Mouse (Mus musculus) ES-E14 (cell line): Measurements from ENCODE around the gene Pbrm1. TPM values are rescaled to one million over a fixed set of nuclear protein-coding genes. Genes with fewer than 3 reads are reported as not detected.

ENCODE experiments used
- DNase-seq: peaks from one replicate; pipeline ENCODE4 v3.0.0-alpha.2; 2013; ENCODE audit warnings: low read depth, low spot score
- H3K27ac ChIP-seq: 2 replicates; pipeline ENCODE4 v1.5.1; 2012; ENCODE audit warnings: low read depth, mild to moderate bottlenecking, low read length, moderate library complexity, mixed read lengths; ENCODE audit not compliant: poor library complexity, insufficient read depth, severe bottlenecking
- H3K36me3 ChIP-seq: 2 replicates; pipeline ENCODE4 v1.6.1; 2012; ENCODE audit warnings: mild to moderate bottlenecking, low read length, moderate library complexity, mixed read lengths; ENCODE audit not compliant: control insufficient read depth, poor library complexity, insufficient read depth, severe bottlenecking
- H3K4me1 ChIP-seq, 2 experiments: fragments of 150-350 bp in 1 of 2; sonication (generic) in 1 of 2; 2 replicates each; pipeline ENCODE4 v1.6.1; 2012; ENCODE audit warnings: low read length in 2 of 2, mild to moderate bottlenecking in 1 of 2, mixed read lengths in 1 of 2; ENCODE audit not compliant: control insufficient read depth in 2 of 2, insufficient read depth in 2 of 2, poor library complexity in 1 of 2
- H3K4me3 ChIP-seq, 2 experiments: fragments of 150-350 bp in 1 of 2; sonication (generic) in 1 of 2; 2 replicates each; pipeline ENCODE4 v1.5.1; 2012; ENCODE audit warnings: low read length in 2 of 2, low read depth in 1 of 2, mild to moderate bottlenecking in 1 of 2, mixed read lengths in 1 of 2; ENCODE audit not compliant: insufficient read depth in 1 of 2, poor library complexity in 1 of 2, severe bottlenecking in 1 of 2
- H3K9ac ChIP-seq: 2 replicates; pipeline ENCODE4 v1.6.1; 2012; ENCODE audit warnings: low read depth, mild to moderate bottlenecking, low read length, mixed read lengths; ENCODE audit not compliant: poor library complexity, insufficient read depth, severe bottlenecking
- H3K9me3 ChIP-seq: fragments of 150-350 bp; sonication (generic); 2 replicates; pipeline ENCODE4 v1.6.1; 2012; ENCODE audit warnings: low read depth, mild to moderate bottlenecking, low read length; ENCODE audit not compliant: control insufficient read depth, insufficient read depth
- CHD2 ChIP-seq: IDR thresholded peaks from 2 replicates; pipeline ENCODE4 v1.6.1; 2014; ENCODE audit warnings: mild to moderate bottlenecking, low read depth, low read length, inconsistent platforms
- HCFC1 ChIP-seq: IDR thresholded peaks from 2 replicates; pipeline ENCODE4 v1.6.1; 2012; ENCODE audit warnings: low read length, inconsistent platforms, borderline replicate concordance; ENCODE audit not compliant: insufficient read depth
- MAFK ChIP-seq: IDR thresholded peaks from 2 replicates; pipeline ENCODE4 v1.6.1; 2014; ENCODE audit warnings: mild to moderate bottlenecking, low read depth, low read length, inconsistent platforms; ENCODE audit not compliant: insufficient read depth
- ZC3H11A ChIP-seq: IDR thresholded peaks from 2 replicates; pipeline ENCODE4 v1.6.1; 2012; ENCODE audit warnings: low read depth, mild to moderate bottlenecking, inconsistent platforms, low read length, borderline replicate concordance
- ZNF384 ChIP-seq: IDR thresholded peaks from 2 replicates; pipeline ENCODE4 v1.6.1; 2012; ENCODE audit warnings: low read depth, low read length, inconsistent platforms
- in situ Hi-C, 2 experiments: fragments of 600-800 bp; cut with MboI; formaldehyde crosslinking; loops; one replicate each; pipeline ENCODE4 v1.15.1; 2025; ENCODE audit warnings: low sequenced_read_pairs in 2 of 2, inconsistent platforms in 1 of 2; ENCODE audit not compliant: unreplicated experiment in 2 of 2
- total RNA-seq: library from RNA; depleted of rRNA; stranded (reverse); fragments of 300-350 nt; gene quantifications from 2 replicates; pipeline ENCODE4 v1.2.3, GENCODE M21; 2012

Gene Pbrm1
- total RNA-seq, 1 experiment = 58.9 TPM

DNA sequence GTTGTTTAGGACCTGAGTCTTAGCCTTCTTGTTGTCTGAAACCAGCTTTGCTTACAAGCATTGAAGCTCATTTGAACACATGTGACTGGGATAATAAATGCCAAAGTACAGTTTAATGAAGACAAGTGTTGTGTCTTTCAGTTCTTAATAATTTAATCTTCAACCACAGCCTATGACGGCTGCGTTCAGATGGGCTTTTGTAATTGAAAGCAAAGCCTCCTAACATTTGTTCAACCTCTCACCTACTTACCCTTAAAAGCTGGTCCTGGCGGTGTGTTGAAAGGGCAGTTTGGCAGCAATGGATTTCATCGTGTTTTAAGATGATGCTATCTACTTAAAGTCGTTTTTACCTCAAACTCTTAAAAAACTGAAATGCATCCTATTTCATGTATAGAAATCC lies 93.2 kb downstream of the Pbrm1 start:
- H3K36me3 ChIP-seq = peaks cover 16% of the 10 kb centered on the region
- in situ Hi-C loops = no loop called here

DNA sequence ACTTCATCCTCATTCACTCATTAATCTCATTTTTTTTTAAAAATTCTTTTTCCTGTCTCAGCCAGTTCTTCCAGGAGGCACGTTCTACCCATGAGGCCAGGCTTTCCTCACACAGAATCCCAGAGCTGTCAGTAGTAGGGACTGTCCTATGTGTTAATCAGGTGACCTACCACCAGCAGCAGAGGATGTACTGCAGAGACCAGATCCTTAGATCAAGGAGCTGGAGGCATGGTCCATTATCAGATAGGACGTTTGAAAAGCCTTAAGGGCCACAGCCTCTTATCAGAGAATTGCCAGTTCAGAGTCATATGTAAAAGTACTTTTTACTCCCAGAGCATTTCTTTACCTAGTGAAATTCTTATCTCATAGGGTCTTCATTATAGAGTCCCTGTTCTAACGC lies 95.1 kb downstream of the Pbrm1 start:
- TF ChIP-seq CHD2 (no peak), ZC3H11A (no peak), HCFC1 (no peak), ZNF384 (no peak), MAFK (no peak)

More for the DNA sequence above, 93.2 kb downstream of the Pbrm1 start:
- H3K4me3 ChIP-seq = no peak overlapping the region
- no peak overlapping the region for H3K27ac ChIP-seq
- TF ChIP-seq ZC3H11A (no peak), HCFC1 (no peak), MAFK (no peak), ZNF384 (no peak), CHD2 (no peak)
- no peak for DNase-seq
- no peaks in the 10 kb centered on the region for H3K9me3 ChIP-seq
- H3K4me1 ChIP-seq = no peaks in the 10 kb centered on the region
- H3K9ac ChIP-seq = no peak overlapping the region

DNA sequence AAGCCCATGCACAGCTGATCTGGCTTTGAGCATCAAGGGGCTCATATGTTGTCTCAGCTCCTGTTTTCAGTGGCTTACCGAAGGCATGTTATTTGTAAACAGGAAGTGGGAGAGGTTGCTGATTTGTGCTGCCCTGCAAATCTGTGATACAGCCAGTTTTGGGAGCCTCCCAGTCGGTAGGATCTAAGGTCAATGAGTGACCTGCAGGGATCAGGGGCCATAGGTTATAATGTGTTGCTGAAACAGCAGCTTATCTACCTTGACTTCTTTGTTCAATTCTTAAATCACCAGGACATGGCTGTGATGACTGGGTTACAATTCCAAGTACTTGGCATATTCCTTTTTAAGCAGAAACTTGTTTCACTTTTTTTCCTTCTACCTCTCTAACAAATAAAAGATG lies 96.6 kb downstream of the Pbrm1 start:
- Histone ChIP-seq H3K36me3 (peaks cover 9% of the 10 kb centered on the region), H3K4me3 (no peak overlapping the region), H3K9me3 (no peaks in the 10 kb centered on the region), H3K4me1 (no peaks in the 10 kb centered on the region), H3K9ac (no peak overlapping the region), H3K27ac (no peak overlapping the region)
- no peak for DNase-seq
- TF ChIP-seq CHD2 = no peak
- no peak for TF ChIP-seq ZC3H11A
- TF ChIP-seq MAFK = no peak
- in situ Hi-C loops = no loop called here

More for the DNA sequence above, 95.1 kb downstream of the Pbrm1 start:
- H3K4me3 ChIP-seq = no peak overlapping the region
- no peak overlapping the region; the same call in 1 of the 2 replicates for H3K9ac ChIP-seq
- H3K36me3 ChIP-seq = peaks cover 17% of the 10 kb centered on the region
- no peaks in the 10 kb centered on the region for H3K4me1 ChIP-seq
- in situ Hi-C loops = no loop called here
- DNase-seq = no peak
- H3K27ac ChIP-seq = no peak overlapping the region
- no peaks in the 10 kb centered on the region for H3K9me3 ChIP-seq

DNA sequence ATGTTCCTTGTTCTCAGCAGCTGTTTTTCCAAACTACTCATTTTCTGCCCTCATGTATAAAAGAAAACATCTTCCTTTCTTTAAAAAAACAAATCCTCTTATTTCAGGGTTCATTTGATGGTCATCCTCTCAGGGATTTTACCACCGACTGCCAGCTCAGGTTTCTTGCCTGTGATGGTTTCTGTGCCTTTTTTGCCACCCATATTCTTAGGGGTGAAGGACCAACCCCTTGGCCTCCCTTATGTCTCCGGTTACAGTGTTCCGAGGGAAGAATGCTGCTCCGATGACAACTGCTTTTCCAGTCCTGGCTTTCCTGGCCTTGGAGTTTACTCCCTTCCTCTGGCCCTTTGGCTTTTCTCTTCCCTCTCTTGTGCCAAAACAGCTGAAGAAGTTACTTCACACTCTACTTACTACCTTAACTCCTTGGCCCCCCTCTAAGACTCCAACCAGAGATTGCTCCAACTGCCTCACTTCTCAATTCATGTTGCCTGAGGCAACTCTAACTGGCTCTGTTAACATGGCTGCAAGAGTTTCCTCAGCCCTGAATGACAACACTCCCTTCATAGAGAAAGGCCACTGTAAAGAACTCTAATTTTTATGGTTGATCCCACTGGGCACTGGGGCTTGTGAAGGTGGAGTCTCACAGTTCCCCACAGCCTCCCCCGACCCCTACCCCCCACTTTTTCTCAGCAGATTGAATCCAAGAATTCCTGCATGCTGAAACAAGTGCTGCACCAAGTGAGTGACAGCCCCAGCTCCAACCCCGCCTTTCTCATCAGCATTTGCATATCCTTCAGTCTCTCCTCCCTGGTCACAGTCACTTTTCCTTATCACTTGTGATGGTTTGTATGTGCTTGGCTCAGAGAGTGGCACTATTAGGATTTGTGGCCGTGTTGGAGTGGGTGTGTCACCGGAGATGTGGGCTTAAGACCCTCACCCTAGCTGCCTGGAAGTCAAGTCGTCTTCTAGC lies 106.5 kb downstream of the Pbrm1 start:
- in situ Hi-C loops = no loop called here
- Histone ChIP-seq H3K4me3 (no peak overlapping the region), H3K9ac (no peak overlapping the region; the same call in 1 of the 2 replicates), H3K4me1 (peaks cover 5 to 9% of the 10 kb centered on the region in 2 experiments; a peak in 2 of 4 replicates), H3K36me3 (peaks cover 2% of the 10 kb centered on the region; the same call in 1 of the 2 replicates), H3K9me3 (no peaks in the 10 kb centered on the region), H3K27ac (no peak overlapping the region; the same call in 1 of the 2 replicates)
- TF ChIP-seq CHD2 (no peak), MAFK (no peak), ZC3H11A (no peak), HCFC1 (no peak), ZNF384 (no peak)
- no peak for DNase-seq

DNA sequence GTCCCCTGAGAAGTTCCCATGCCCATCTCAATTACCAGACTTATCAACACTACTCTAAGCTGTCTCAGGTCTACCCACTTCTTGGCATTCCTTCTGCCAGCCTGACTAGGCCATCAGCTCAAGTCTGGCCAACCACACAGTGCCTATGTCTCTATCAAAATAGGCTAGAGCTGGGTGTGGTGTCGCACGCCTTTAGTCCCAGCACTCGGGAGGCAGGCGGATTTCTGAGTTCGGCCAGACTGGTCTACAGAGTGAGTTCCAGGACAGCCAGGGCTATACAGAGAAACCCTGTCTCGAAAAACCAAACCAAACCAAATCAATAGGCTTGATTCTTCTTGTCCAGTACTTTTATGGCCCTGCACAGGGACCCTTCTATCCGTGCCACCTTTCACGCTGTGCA lies 107.9 kb downstream of the Pbrm1 start:
- no peaks in the 10 kb centered on the region for H3K9me3 ChIP-seq
- peaks cover 5 to 9% of the 10 kb centered on the region in 2 experiments; a peak in 2 of 4 replicates for H3K4me1 ChIP-seq
- in situ Hi-C loops = no loop called here
- DNase-seq = no peak
- no peak for TF ChIP-seq HCFC1
- TF ChIP-seq ZNF384 = no peak
- TF ChIP-seq MAFK = no peak
- no peak for TF ChIP-seq ZC3H11A
- no peak for TF ChIP-seq CHD2
- no peak overlapping the region for H3K9ac ChIP-seq
- no peak overlapping the region for H3K27ac ChIP-seq
- peaks cover 2% of the 10 kb centered on the region; the same call in 1 of the 2 replicates for H3K36me3 ChIP-seq
- H3K4me3 ChIP-seq = no peak overlapping the region; a peak in 1 of 4 replicates
